Mouse (Mus musculus) neural tube, embryonic 12.5 days (tissue): ENCODE results near the gene Zmiz1. TPM values are rescaled to one million over a fixed set of nuclear protein-coding genes. Genes with fewer than 3 reads are reported as not detected.
A peak's percentile ranks its signal among the peaks of the same experiment; 100 is the strongest.

ENCODE experiments used
- ATAC-seq: fragments of 200-750 bp; cut with Nextera tagmentation; 2 replicates; pipeline ENCODE4 v1.8.0; 2017; ENCODE audit warnings: low read depth, mild to moderate bottlenecking, moderate TSS enrichment, moderate library complexity; ENCODE audit not compliant: low FRiP score
- H3K27ac ChIP-seq: fragments of 300-500 bp; sonication (generic); 2 replicates; pipeline ENCODE4 v1.5.1; 2016
- H3K27me3 ChIP-seq: fragments of 300-500 bp; sonication (generic); replicated peaks from 2 replicates; pipeline ENCODE4 v1.6.1; 2016; ENCODE audit warnings: mild to moderate bottlenecking
- H3K36me3 ChIP-seq: fragments of 300-500 bp; sonication (generic); 2 replicates; pipeline ENCODE4 v1.6.1; 2016; ENCODE audit warnings: mild to moderate bottlenecking
- H3K4me1 ChIP-seq: fragments of 300-500 bp; sonication (generic); 2 replicates; pipeline ENCODE4 v1.6.1; 2016
- H3K4me2 ChIP-seq: fragments of 300-500 bp; sonication (generic); replicated peaks from 2 replicates; pipeline ENCODE4 v1.6.1; 2016; ENCODE audit warnings: mild to moderate bottlenecking
- H3K4me3 ChIP-seq: fragments of 300-500 bp; sonication (generic); 2 replicates; pipeline ENCODE4 v1.5.1; 2016
- H3K9ac ChIP-seq: fragments of 300-500 bp; sonication (generic); 2 replicates; pipeline ENCODE4 v1.6.1; 2016; ENCODE audit warnings: mild to moderate bottlenecking
- H3K9me3 ChIP-seq: fragments of 300-500 bp; sonication (generic); 2 replicates; pipeline ENCODE4 v1.6.1; 2016; ENCODE audit warnings: mild to moderate bottlenecking
- WGBS: fragments of 180-500 bp; shearing (Covaris S2); methylation state at CpG from one replicate; pipeline ENCODE4 v1.1.7; 2016; 5-methylcytosine and 5-hydroxymethylcytosine counted together
- polyA plus RNA-seq: library from polyadenylated mRNA; unstranded; fragments of >200 nt; fragmentation: Nextera tagmentation; extraction: Ambion mirVana; gene quantifications from 2 replicates; pipeline ENCODE4 v1.2.1, GENCODE M21; 2016

Zmiz1 gene
- polyA plus RNA-seq, 1 experiment from 2014 or later: 63.4 TPM

DNA sequence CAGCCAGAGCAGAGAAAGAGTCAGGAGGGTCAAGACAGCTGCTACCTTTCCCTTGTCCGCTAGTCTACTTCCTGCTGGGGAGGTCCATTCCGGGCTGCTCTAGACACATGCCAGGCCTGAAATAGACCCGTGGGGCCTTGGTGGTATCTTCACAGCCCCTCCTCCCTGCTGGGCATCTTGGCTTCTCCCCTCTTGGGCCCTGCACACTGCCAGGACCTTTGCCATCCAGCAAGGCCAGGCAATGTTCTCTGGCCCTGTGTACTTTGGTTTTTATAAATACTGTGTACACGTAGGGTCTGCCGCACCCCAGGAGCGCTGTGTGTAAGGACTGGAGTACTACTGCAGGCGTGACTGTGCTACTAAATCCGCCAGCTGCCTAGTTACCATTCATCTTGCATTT, 54.5 kb downstream of the Zmiz1 start:
- Histone ChIP-seq H3K36me3 (peaks cover 5% of the 10 kb centered on the region), H3K27ac (0 out of 2 replicates have a peak overlapping the region, but pooled peaks have one; percentile 20), H3K27me3 (no peaks in the 10 kb centered on the region), H3K4me1 (peaks cover 94% of the 10 kb centered on the region), H3K9me3 (no peaks in the 10 kb centered on the region), H3K9ac (0 out of 2 replicates have a peak overlapping the region, but pooled peaks have one; percentile 17), H3K4me3 (no peak overlapping the region), H3K4me2 (no peak overlapping the region)
- 72% methylated on average over 8 of the region's 8 CpGs for WGBS
- no peak for ATAC-seq

DNA sequence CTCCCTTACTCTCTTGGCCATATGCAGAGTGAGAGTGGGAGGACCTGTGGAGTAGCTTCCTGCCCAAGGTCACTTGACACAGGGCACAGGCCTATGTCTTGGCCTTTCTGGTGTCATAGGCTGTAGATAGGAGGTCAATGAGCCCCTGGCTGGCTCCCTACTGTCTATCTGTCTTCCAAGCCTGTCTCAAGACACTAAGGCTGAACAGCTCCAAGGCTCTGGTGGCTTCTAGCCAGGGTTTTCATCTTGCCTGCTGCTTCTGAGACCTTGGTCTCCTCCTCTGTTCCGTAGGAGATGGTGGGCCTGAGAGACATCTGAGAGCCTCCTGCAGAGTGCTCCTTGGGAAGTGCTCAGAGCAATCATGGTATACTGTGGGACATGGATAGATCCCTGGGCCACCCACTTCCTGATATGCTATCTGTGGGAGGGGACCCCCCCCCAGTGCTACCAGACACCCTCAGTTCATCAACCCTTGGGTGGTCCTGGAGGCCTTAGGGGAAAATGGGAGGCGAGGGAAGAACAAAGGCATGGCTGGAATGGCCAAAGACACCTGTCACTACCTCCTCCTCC, 56.0 kb downstream of the Zmiz1 start:
- Histone ChIP-seq H3K9me3 (no peaks in the 10 kb centered on the region), H3K4me1 (peaks cover 91% of the 10 kb centered on the region), H3K4me2 (no peak overlapping the region), H3K4me3 (no peak overlapping the region), H3K9ac (no peak overlapping the region), H3K36me3 (peaks cover 3% of the 10 kb centered on the region; the same call in 1 of the 2 replicates), H3K27me3 (no peaks in the 10 kb centered on the region), H3K27ac (no peak overlapping the region)
- WGBS: 80% methylated on average over 2 of the region's 2 CpGs
- no peak for ATAC-seq

GRCm38 (mm10) chr14:25515924-25516323, 56.9 kb downstream of the Zmiz1 start:
- ATAC-seq: no peak
- no peaks in the 10 kb centered on the region for H3K27me3 ChIP-seq
- H3K4me2 ChIP-seq: no peak overlapping the region
- no peak overlapping the region for H3K4me3 ChIP-seq
- no peaks in the 10 kb centered on the region for H3K9me3 ChIP-seq
- H3K9ac ChIP-seq: no peak overlapping the region
- no peak overlapping the region for H3K27ac ChIP-seq
- H3K4me1 ChIP-seq: peaks cover 91% of the 10 kb centered on the region
- peaks cover 3% of the 10 kb centered on the region; the same call in 1 of the 2 replicates for H3K36me3 ChIP-seq
- WGBS: 78% methylated on average over 9 of the region's 9 CpGs

DNA sequence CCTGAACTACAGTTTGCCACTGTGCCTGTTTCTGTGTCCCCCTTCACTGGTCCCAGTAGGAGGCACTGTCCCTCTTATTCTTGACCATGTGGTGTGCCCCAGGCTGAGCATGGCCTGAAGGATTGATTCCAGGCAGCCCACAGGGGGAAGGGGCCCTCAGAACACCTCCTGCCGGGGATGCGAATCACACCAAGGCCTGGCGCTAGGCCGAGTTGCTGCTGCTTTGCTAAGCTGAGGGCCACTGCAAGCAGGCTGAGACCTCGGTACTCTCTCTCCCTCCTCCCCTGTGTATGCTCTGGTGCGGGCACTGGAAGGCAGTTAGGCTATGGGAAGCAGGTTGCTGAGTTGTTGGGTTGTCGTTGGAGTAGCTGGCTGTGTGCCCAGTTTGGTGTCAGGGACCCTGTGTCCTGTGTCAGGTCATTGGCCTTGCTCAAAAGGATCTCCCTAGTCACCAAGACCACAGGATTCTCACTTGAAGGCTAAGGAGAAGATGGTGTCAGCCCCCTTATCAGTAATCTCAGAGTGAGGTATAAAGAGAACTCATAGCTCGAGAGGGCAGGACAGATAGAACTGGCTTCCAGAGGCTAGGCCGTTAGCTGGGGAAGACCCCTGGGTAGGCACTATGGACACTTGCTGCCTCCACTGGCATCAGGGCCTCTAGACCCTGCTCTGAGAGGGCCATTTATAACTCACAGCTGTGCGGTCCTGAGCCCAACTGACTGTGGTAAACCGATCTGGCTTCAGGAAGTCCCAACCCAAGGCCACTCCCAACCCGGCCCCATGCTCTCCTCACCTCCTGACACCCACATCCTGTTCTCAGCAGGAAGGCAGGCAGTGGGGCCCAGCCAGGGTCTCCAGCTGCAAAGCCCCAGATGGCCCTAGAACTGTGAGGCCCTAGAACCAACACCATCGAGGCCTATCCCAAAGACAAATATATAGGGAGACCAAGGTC, 57.9 kb downstream of the Zmiz1 start:
- no peak for ATAC-seq
- Histone ChIP-seq H3K9ac (no peak overlapping the region), H3K27ac (no peak overlapping the region), H3K9me3 (no peaks in the 10 kb centered on the region), H3K4me2 (no peak overlapping the region), H3K4me1 (peaks cover 91% of the 10 kb centered on the region), H3K27me3 (no peaks in the 10 kb centered on the region), H3K4me3 (no peak overlapping the region), H3K36me3 (peaks cover 3% of the 10 kb centered on the region; the same call in 1 of the 2 replicates)
- 55% methylated on average over 13 of the region's 13 CpGs for WGBS

DNA sequence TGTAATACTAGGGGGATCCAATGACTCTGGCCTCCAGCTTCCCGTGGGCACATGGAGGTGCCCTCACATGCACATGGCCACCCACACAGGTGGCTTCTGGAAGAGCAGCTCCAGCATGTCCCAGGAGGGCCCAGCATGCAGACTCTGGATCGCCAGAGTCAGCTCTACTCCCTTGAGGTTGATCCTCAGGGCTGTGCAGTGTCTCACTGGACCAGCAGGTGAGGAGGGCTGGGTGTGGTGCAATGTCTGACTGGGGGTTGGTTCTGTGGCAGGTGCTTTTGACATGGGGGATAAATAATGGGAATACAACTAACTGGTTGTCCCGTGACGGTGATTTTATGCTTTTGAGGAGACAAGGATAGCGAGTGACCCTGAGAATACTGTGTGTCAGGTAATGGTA, 59.7 kb downstream of the Zmiz1 start:
- H3K27me3 ChIP-seq: no peaks in the 10 kb centered on the region
- H3K4me3 ChIP-seq: no peak overlapping the region
- no peak for ATAC-seq
- H3K27ac ChIP-seq: no peak overlapping the region
- H3K4me2 ChIP-seq: no peak overlapping the region
- no peak overlapping the region for H3K9ac ChIP-seq
- peaks cover 7% of the 10 kb centered on the region; the same call in 1 of the 2 replicates for H3K36me3 ChIP-seq
- H3K4me1 ChIP-seq: peaks cover 91% of the 10 kb centered on the region
- no peaks in the 10 kb centered on the region for H3K9me3 ChIP-seq
- 77% methylated on average over 5 of the region's 5 CpGs for WGBS

GRCm38 (mm10) chr14:25519656-25520055, 60.7 kb downstream of the Zmiz1 start:
- no peak overlapping the region for H3K27ac ChIP-seq
- H3K9ac ChIP-seq: no peak overlapping the region
- no peak overlapping the region for H3K4me3 ChIP-seq
- H3K36me3 ChIP-seq: peaks cover 8% of the 10 kb centered on the region; the same call in 1 of the 2 replicates
- no peaks in the 10 kb centered on the region for H3K27me3 ChIP-seq
- H3K4me2 ChIP-seq: no peak overlapping the region
- H3K4me1 ChIP-seq: peaks cover 92% of the 10 kb centered on the region
- WGBS: 61% methylated on average over 4 of the region's 4 CpGs
- H3K9me3 ChIP-seq: no peaks in the 10 kb centered on the region
- ATAC-seq: no peak

- Histone ChIP-seq H3K9ac (no peak overlapping the region), H3K4me2 (no peak overlapping the region), H3K27me3 (no peaks in the 10 kb centered on the region), H3K4me1 (peaks cover 92% of the 10 kb centered on the region), H3K4me3 (no peak overlapping the region), H3K9me3 (no peaks in the 10 kb centered on the region), H3K36me3 (peaks cover 8% of the 10 kb centered on the region), H3K27ac (no peak overlapping the region)
- 81% methylated on average over 4 of the region's 4 CpGs for WGBS
- ATAC-seq: no peak
Measured at GRCm38 (mm10) chr14:25520589-25520988, 61.6 kb downstream of the Zmiz1 start.

DNA sequence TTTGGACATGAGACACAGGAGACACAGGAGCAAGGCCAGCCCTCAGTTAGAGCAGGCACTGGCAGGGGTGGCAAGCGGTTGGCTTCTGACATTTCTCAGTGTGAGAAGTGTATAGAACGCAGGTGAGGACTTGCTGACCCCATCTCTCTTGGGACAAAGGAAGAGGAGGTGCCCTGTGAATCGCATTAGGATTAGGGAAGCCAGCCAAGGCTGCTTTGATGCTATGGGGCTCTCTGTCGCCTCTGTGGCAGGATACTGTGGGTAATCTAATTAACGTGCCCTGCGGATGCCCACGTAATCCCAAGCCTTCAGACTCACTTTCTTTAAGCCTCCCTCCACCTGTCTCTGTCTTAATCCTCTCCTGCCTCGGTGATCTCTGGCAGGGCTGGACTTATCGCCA, 62.0 kb downstream of the Zmiz1 start:
- Histone ChIP-seq H3K9ac (no peak overlapping the region), H3K27ac (no peak overlapping the region)
- 67% methylated on average over 9 of the region's 9 CpGs for WGBS

GRCm38 (mm10) chr14:25521500-25521899, 62.5 kb downstream of the Zmiz1 start:
- Histone ChIP-seq H3K9me3 (no peaks in the 10 kb centered on the region), H3K27me3 (no peaks in the 10 kb centered on the region), H3K9ac (no peak overlapping the region), H3K4me3 (no peak overlapping the region), H3K4me2 (no peak overlapping the region), H3K36me3 (peaks cover 8% of the 10 kb centered on the region), H3K27ac (no peak overlapping the region), H3K4me1 (peaks cover 89% of the 10 kb centered on the region)
- ATAC-seq: no peak
- 52% methylated on average over 4 of the region's 4 CpGs for WGBS

More for the DNA sequence above, 62.0 kb downstream of the Zmiz1 start:
- Histone ChIP-seq H3K4me1 (peaks cover 92% of the 10 kb centered on the region), H3K4me3 (no peak overlapping the region), H3K27me3 (no peaks in the 10 kb centered on the region), H3K36me3 (peaks cover 8% of the 10 kb centered on the region), H3K4me2 (no peak overlapping the region), H3K9me3 (no peaks in the 10 kb centered on the region)
- ATAC-seq: no peak

- H3K9me3 ChIP-seq: no peaks in the 10 kb centered on the region
- no peak overlapping the region for H3K4me2 ChIP-seq
- H3K27ac ChIP-seq: no peak overlapping the region
- H3K4me1 ChIP-seq: peaks cover 80% of the 10 kb centered on the region
- H3K4me3 ChIP-seq: no peak overlapping the region
- H3K27me3 ChIP-seq: no peaks in the 10 kb centered on the region
- ATAC-seq: no peak
- H3K9ac ChIP-seq: no peak overlapping the region
- 21% methylated on average over 4 of the region's 4 CpGs for WGBS
- peaks cover 8% of the 10 kb centered on the region for H3K36me3 ChIP-seq
Measured at GRCm38 (mm10) chr14:25522415-25522814, 63.4 kb downstream of the Zmiz1 start.

DNA sequence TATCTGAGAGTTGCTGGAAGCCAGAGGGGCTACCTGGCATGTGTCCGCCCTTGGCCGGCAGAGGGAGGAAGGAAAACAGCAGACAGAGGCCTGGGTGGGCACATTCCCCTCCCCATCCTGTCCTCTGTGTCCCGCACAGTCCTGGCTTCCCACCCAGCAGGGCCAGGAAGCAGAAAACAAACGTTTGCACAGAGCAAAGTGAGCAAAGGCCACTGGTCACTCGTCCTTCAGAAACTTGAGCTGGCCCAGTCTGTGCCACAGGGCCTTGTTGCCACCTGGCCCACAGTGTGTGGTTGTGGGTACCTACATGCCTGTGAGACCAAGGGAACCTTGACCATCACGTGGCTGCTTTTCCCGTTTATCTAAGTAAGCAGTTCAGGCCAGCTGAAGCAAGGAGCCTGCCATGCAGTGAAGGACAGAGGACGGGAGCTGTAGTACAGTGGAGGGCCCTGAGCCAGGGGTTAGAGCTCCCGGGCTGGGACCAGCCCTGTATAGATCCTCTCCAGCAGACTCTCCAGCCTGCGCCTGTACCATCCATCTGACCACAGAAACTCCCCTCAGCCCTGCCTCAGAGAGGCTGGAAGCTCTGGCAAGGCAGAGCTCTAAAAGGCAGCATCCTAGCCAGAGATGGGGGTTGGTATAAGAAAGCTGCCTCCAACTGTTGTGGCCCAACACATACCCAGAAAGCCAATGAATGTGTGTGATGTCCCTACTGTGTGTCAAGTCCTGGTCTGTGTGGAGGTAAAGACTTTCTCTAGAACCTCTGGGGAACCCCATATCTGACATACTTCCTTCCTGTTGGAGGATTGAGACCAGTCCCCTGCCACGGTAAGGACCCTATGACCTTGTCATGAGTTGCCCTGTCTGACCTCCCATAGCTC, 64.5 kb downstream of the Zmiz1 start:
- Histone ChIP-seq H3K4me1 (peaks cover 73% of the 10 kb centered on the region), H3K27ac (no peak overlapping the region), H3K9me3 (no peaks in the 10 kb centered on the region), H3K4me3 (no peak overlapping the region), H3K36me3 (peaks cover 9% of the 10 kb centered on the region), H3K9ac (no peak overlapping the region), H3K4me2 (no peak overlapping the region), H3K27me3 (no peaks in the 10 kb centered on the region)
- ATAC-seq: no peak
- WGBS: 63% methylated on average over 11 of the region's 11 CpGs

GRCm38 (mm10) chr14:25524111-25524495, 65.1 kb downstream of the Zmiz1 start:
- no peak overlapping the region for H3K9ac ChIP-seq
- H3K9me3 ChIP-seq: no peaks in the 10 kb centered on the region
- H3K4me1 ChIP-seq: peaks cover 70% of the 10 kb centered on the region
- no peak for ATAC-seq
- H3K4me2 ChIP-seq: no peak overlapping the region
- 85% methylated on average over 9 of the region's 9 CpGs for WGBS
- no peak overlapping the region for H3K4me3 ChIP-seq
- H3K27me3 ChIP-seq: no peaks in the 10 kb centered on the region
- peaks cover 12% of the 10 kb centered on the region for H3K36me3 ChIP-seq
- H3K27ac ChIP-seq: no peak overlapping the region
